Mouse (Mus musculus) spleen, adult 2 months (tissue): ENCODE measurements around the gene Myl7. TPM values are rescaled to one million over a fixed set of nuclear protein-coding genes. Genes with fewer than 3 reads are reported as not detected.
"Not testable (repeated sequence)": the region's sequence is repeated elsewhere in the genome, so short reads cannot be mapped to it uniquely, and the experiment has no call there.

ENCODE experiments used
- DNase-seq, 2 experiments: peaks; one replicate each; pipeline versions ENCODE4 v3.0.0 to v3.0.0-alpha.2; 2012 to 2021; ENCODE audit warnings: low spot score in 2 of 2, low read depth in 1 of 2
- H3K27ac ChIP-seq: fragments of 200-500 bp; 2 replicates; pipeline ENCODE4 v1.5.1; 2012; ENCODE audit warnings: low read length, inconsistent platforms; ENCODE audit not compliant: insufficient read depth
- H3K27me3 ChIP-seq: fragments of 200-500 bp; 2 replicates; pipeline ENCODE4 v1.6.1; 2012; ENCODE audit warnings: mild to moderate bottlenecking, moderate library complexity, low read length, inconsistent platforms; ENCODE audit not compliant: control insufficient read depth, insufficient read depth
- H3K36me3 ChIP-seq: fragments of 200-500 bp; 2 replicates; pipeline ENCODE4 v1.6.1; 2012; ENCODE audit warnings: mild to moderate bottlenecking, low read length, inconsistent platforms; ENCODE audit not compliant: control insufficient read depth, insufficient read depth
- H3K4me1 ChIP-seq: fragments of 200-500 bp; 2 replicates; pipeline ENCODE4 v1.6.1; 2011; ENCODE audit warnings: inconsistent platforms; ENCODE audit not compliant: control insufficient read depth, insufficient read depth, insufficient read length
- H3K4me3 ChIP-seq: fragments of 200-500 bp; 2 replicates; pipeline ENCODE4 v1.5.1; 2011; ENCODE audit warnings: mild to moderate bottlenecking, inconsistent platforms; ENCODE audit not compliant: insufficient read depth, insufficient read length; ENCODE audit errors: extremely low read depth
- CTCF ChIP-seq: fragments of 200-500 bp; IDR thresholded peaks from 2 replicates; pipeline ENCODE4 v1.5.1; 2011; ENCODE audit warnings: mild to moderate bottlenecking, inconsistent platforms; ENCODE audit not compliant: insufficient read depth, insufficient read length, insufficient replicate concordance; ENCODE audit errors: extremely low read depth
- POLR2A ChIP-seq: fragments of 200-500 bp; IDR thresholded peaks from 2 replicates; pipeline ENCODE4 v1.6.1; 2011; ENCODE audit warnings: low read depth, low read length, inconsistent platforms
- WGBS: fragments of 180-500 bp; shearing (Covaris S2); methylation state at CpG from one replicate; pipeline ENCODE4 v1.1.7; 2018; 5-methylcytosine and 5-hydroxymethylcytosine counted together
- polyA plus RNA-seq: library from polyadenylated mRNA; depleted of rRNA; stranded (reverse); fragments of >200 nt; gene quantifications from 2 replicates; pipeline ENCODE4 v1.2.3, GENCODE M21; 2012

The Myl7 gene
- polyA plus RNA-seq, 1 experiment, result 0.54 TPM

- peaks cover 2% of the 10 kb centered on the region; the same call in 1 of the 2 replicates for H3K4me1 ChIP-seq
- DNase-seq, result no peak
- H3K27ac ChIP-seq, result no peak overlapping the region
- WGBS, result 22% methylated on average over 16 of the region's 16 CpGs
- TF ChIP-seq CTCF (no peak), POLR2A (no peak)
- H3K4me3 ChIP-seq, result no peak overlapping the region
- peaks cover 2% of the 10 kb centered on the region; the same call in 1 of the 2 replicates for H3K27me3 ChIP-seq
- H3K36me3 ChIP-seq, result no peaks in the 10 kb centered on the region
Observed at GRCm38 (mm10) chr11:5897230-5897629, 1.4 kb downstream of the Myl7 start.

- no peak for DNase-seq
- H3K36me3 ChIP-seq, result no peaks in the 10 kb centered on the region
- no peak overlapping the region for H3K4me3 ChIP-seq
- no peak overlapping the region for H3K27ac ChIP-seq
- peaks cover 6% of the 10 kb centered on the region; the same call in 1 of the 2 replicates for H3K4me1 ChIP-seq
- no peak for TF ChIP-seq POLR2A
- TF ChIP-seq CTCF, result no peak
- no peaks in the 10 kb centered on the region for H3K27me3 ChIP-seq
- WGBS, result 91% methylated on average over 6 of the region's 6 CpGs
Observed at GRCm38 (mm10) chr11:5893807-5894206, 4.8 kb downstream of the Myl7 start.

- DNase-seq, result no peak
- no peak for TF ChIP-seq POLR2A
- TF ChIP-seq CTCF, result no peak
- H3K27ac ChIP-seq, result no peak overlapping the region
- H3K4me1 ChIP-seq, result peaks cover 6% of the 10 kb centered on the region; the same call in 1 of the 2 replicates
- H3K36me3 ChIP-seq, result no peaks in the 10 kb centered on the region
- H3K27me3 ChIP-seq, result no peaks in the 10 kb centered on the region
- no peak overlapping the region for H3K4me3 ChIP-seq
- 83% methylated on average over 4 of the region's 4 CpGs for WGBS
Observed at GRCm38 (mm10) chr11:5892810-5893368, 5.7 kb downstream of the Myl7 start.

DNA sequence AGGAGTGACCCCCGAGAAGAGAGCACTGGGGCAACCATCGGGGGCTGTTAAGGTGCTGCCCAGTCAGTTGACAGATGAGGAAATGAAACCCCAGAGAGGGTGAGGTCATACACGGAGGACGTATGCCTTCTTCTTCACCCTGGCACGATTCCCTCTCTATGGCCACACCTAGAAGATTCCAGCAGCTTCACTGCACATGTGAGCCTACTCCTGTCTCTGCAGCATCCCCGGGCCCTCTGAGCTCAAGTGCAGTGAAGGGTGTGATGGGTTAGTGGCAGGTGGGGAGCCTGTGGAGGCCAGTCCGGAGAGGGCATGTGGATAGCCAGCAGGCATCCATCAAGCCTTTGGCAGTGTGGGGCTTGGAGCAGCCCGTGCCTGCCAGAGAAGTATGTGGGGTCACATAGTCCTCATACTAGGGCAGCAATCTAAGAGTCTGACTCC lies 6.4 kb downstream of the Myl7 start:
- DNase-seq, result peak in 1 of 2 experiments; percentile 31
- 26% methylated on average over 8 of the region's 8 CpGs for WGBS
- H3K27ac ChIP-seq, result no peak overlapping the region

DNA sequence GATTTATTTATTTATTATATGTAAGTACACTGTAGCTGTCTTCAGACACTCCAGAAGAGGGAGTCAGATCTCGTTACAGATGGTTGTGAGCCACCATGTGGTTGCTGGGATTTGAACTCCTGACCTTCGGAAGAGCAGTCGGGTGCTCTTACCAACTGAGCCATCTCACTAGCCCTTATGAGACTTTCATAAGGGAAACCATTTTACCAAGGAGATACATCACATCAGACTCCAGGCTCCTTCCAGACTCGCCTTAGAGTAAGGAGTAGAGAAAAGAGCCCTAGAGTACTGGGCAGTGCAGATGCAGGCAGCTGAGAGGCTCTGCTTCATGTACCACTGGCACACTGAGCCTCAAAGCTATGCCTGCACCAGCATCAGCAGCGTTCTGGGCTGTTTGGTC lies 10.0 kb downstream of the Myl7 start:
- 71% methylated on average over 5 of the region's 5 CpGs for WGBS
- not testable (repeated sequence) for DNase-seq, H3K27me3 ChIP-seq, H3K36me3 ChIP-seq, H3K27ac ChIP-seq, H3K4me3 ChIP-seq, H3K4me1 ChIP-seq

More for the DNA sequence above, 6.4 kb downstream of the Myl7 start:
- Histone ChIP-seq H3K4me3 (no peak overlapping the region), H3K27me3 (no peaks in the 10 kb centered on the region), H3K36me3 (no peaks in the 10 kb centered on the region), H3K4me1 (peaks cover 6% of the 10 kb centered on the region; the same call in 1 of the 2 replicates)
- TF ChIP-seq POLR2A (no peak), CTCF (no peak)

GRCm38 (mm10) chr11:5887250-5887649 lies 11.3 kb downstream of the Myl7 start:
- Histone ChIP-seq H3K4me1 (peaks cover 4% of the 10 kb centered on the region; the same call in 1 of the 2 replicates), H3K4me3 (no peak overlapping the region), H3K27me3 (no peaks in the 10 kb centered on the region), H3K27ac (no peak overlapping the region), H3K36me3 (no peaks in the 10 kb centered on the region)
- WGBS, result 82% methylated on average over 5 of the region's 5 CpGs
- TF ChIP-seq CTCF, result no peak
- no peak for TF ChIP-seq POLR2A
- DNase-seq, result no peak

- H3K27me3 ChIP-seq, result no peaks in the 10 kb centered on the region
- DNase-seq, result peak; percentile 33 to 48
- H3K4me1 ChIP-seq, result no peaks in the 10 kb centered on the region
- TF ChIP-seq CTCF (peak; percentile 52; the same call in 1 of the 2 replicates), POLR2A (no peak)
- H3K27ac ChIP-seq, result no peak overlapping the region
- no peak overlapping the region for H3K4me3 ChIP-seq
- H3K36me3 ChIP-seq, result no peaks in the 10 kb centered on the region
- 19% methylated on average over 9 of the region's 9 CpGs for WGBS
Observed at GRCm38 (mm10) chr11:5886187-5886586, 12.4 kb downstream of the Myl7 start.
